Mouse (Mus musculus) lung, adult 2 months (tissue): ENCODE data around the gene Gm9507.
"Not testable (repeated sequence)": the region's sequence is repeated elsewhere in the genome, so short reads cannot be mapped to it uniquely, and the experiment has no call there.

Experiments
- CTCF ChIP-seq: fragments of 200-500 bp; IDR thresholded peaks from 2 replicates; pipeline ENCODE4 v1.5.1; 2011; ENCODE audit warnings: mild to moderate bottlenecking, low read length, control low read depth; ENCODE audit not compliant: insufficient read depth
- POLR2A ChIP-seq: fragments of 200-500 bp; IDR thresholded peaks from 2 replicates; pipeline ENCODE4 v1.6.1; 2011; ENCODE audit warnings: low read depth, mild to moderate bottlenecking, control low read depth, low read length, borderline replicate concordance; ENCODE audit errors: extremely low read depth

- not testable (repeated sequence) for TF ChIP-seq POLR2A, CTCF
These were observed 29.2 kb downstream of the Gm9507 start, which contains the start of gene Gm3250 for GRCm38 (mm10) chr10:77782442-77782841.
